Comparison of ENCODE assay signal across 8 mouse cellular contexts in genomic region chr2:153239860-153240480, GRCm38 (mm10). TPM values are rescaled to one million over a fixed set of nuclear protein-coding genes. Genes with fewer than 3 reads are reported as not detected.
DNase-seq lines count a peak whose midpoint lies in the region; ATAC-seq lines count a peak whose summit lies in the region.

No protein-coding gene starts in this region.

- peak overlapping the region; percentile 93 for H3K4me2 ChIP-seq in hindbrain, embryonic 16.5 days (ENCODE audit: low read length)
- peak overlapping the region; percentile 87 for H3K4me2 ChIP-seq in midbrain, embryonic 15.5 days

- peak overlapping the region; percentile 96 for H3K4me3 ChIP-seq in hindbrain, embryonic 16.5 days (ENCODE audit: low read length)
- peak overlapping the region; percentile 81 for H3K4me3 ChIP-seq in midbrain, embryonic 15.5 days

- peaks cover 8% of the 10 kb centered on the region; the same call in 1 of the 2 replicates for H3K36me3 ChIP-seq in hindbrain, embryonic 16.5 days (ENCODE audit: control insufficient read depth, insufficient read depth, low read length)
- peaks cover 9% of the 10 kb centered on the region for H3K36me3 ChIP-seq in midbrain, embryonic 15.5 days (replicated peaks)

- H3K9ac ChIP-seq in hindbrain, embryonic 16.5 days (ENCODE audit: low read depth, low read length): peak overlapping the region; percentile 97
- peak overlapping the region; percentile 89 for H3K9ac ChIP-seq in midbrain, embryonic 15.5 days

- H3K4me1 ChIP-seq in hindbrain, embryonic 16.5 days (ENCODE audit: control insufficient read depth, insufficient read depth, low read depth, low read length): peaks cover 30% of the 10 kb centered on the region
- H3K4me1 ChIP-seq in midbrain, embryonic 15.5 days: peaks cover 50% of the 10 kb centered on the region

- no peak overlapping the region; the same call in 1 of the 2 replicates for H3K27ac ChIP-seq in hindbrain, embryonic 16.5 days (ENCODE audit: low read depth, low read length)
- peak overlapping the region; percentile 81; the same call in 1 of the 2 replicates for H3K27ac ChIP-seq in midbrain, embryonic 15.5 days

- no peaks in the 10 kb centered on the region for H3K27me3 ChIP-seq in hindbrain, embryonic 16.5 days (replicated peaks; ENCODE audit: control insufficient read depth, insufficient read depth, low read length)
- no peaks in the 10 kb centered on the region for H3K27me3 ChIP-seq in midbrain, embryonic 15.5 days (replicated peaks)

- no peaks in the 10 kb centered on the region for H3K9me3 ChIP-seq in hindbrain, embryonic 16.5 days (ENCODE audit: control insufficient read depth, low read length)
- no peaks in the 10 kb centered on the region for H3K9me3 ChIP-seq in midbrain, embryonic 15.5 days

- 4% methylated on average over 18 of the region's 22 CpGs for WGBS in hindbrain, embryonic 16.5 days
- WGBS in midbrain, embryonic 15.5 days: 2% methylated on average over 20 of the region's 22 CpGs

- peak; percentile 50 for DNase-seq in ovary, postnatal 36 days (ENCODE audit: low spot score)
- DNase-seq in ovary, postnatal 10 days (ENCODE audit: low spot score): no peak
- DNase-seq in embryo, embryonic 10.5 days (ENCODE audit: low spot score): peak; percentile 60
- no peak for DNase-seq in cerebellum, postnatal 36 days
- no peak for DNase-seq in gastrocnemius, postnatal 4 days (ENCODE audit: low spot score in 2 of 2)

- ATAC-seq in hindbrain, embryonic 16.5 days: no peak
- no peak for ATAC-seq in midbrain, embryonic 15.5 days (replicated peaks)
- no peak for ATAC-seq in activated CD4-positive, CD25-positive, alpha-beta regulatory T cell, adult 4 months

RNA-seq across cellular contexts. Expression of gene Plagl2, which starts 1.3 kb away (rescaled TPM):
- polyA plus RNA-seq in hindbrain, embryonic 16.5 days (2015; fragmentation: Nextera tagmentation; extraction: Ambion mirVana): 4.2 and 5.9 TPM in 2 replicates
- 6.5 and 7.4 TPM in 2 replicates for polyA plus RNA-seq in midbrain, embryonic 15.5 days (2015; fragmentation: Nextera tagmentation; extraction: Ambion mirVana)
- total RNA-seq in gastrocnemius, postnatal 4 days (2021): 10 to 100 TPM; 13.4 to 13.6 TPM
- polyA plus RNA-seq in activated CD4-positive, CD25-positive, alpha-beta regulatory T cell, adult 4 months (2017; shearing (Covaris generic)): 10 to 100 TPM; 20.9 to 26.3 TPM

RNA-seq across cellular contexts. Expression of gene Pofut1, which starts 1.4 kb away (rescaled TPM):
- polyA plus RNA-seq in hindbrain, embryonic 16.5 days (2015; fragmentation: Nextera tagmentation; extraction: Ambion mirVana): 4.4 and 4.7 TPM in 2 replicates
- 5.2 and 6.2 TPM in 2 replicates for polyA plus RNA-seq in midbrain, embryonic 15.5 days (2015; fragmentation: Nextera tagmentation; extraction: Ambion mirVana)
- 10 to 100 TPM; 45.3 to 46.9 TPM for total RNA-seq in gastrocnemius, postnatal 4 days (2021)
- polyA plus RNA-seq in activated CD4-positive, CD25-positive, alpha-beta regulatory T cell, adult 4 months (2017; shearing (Covaris generic)): 1 to 10 TPM; 8.8 to 9.4 TPM

RNA-seq across cellular contexts. Expression of gene Tspyl3, which starts 14.7 kb away (rescaled TPM):
- 51.8 and 53.8 TPM in 2 replicates for polyA plus RNA-seq in hindbrain, embryonic 16.5 days (2015; fragmentation: Nextera tagmentation; extraction: Ambion mirVana)
- 49.2 and 49.7 TPM in 2 replicates for polyA plus RNA-seq in midbrain, embryonic 15.5 days (2015; fragmentation: Nextera tagmentation; extraction: Ambion mirVana)
- total RNA-seq in gastrocnemius, postnatal 4 days (2021): 1 to 10 TPM; 3.8 to 4.0 TPM
- 10 to 100 TPM; 25.3 to 25.6 TPM for polyA plus RNA-seq in activated CD4-positive, CD25-positive, alpha-beta regulatory T cell, adult 4 months (2017; shearing (Covaris generic))

RNA-seq across cellular contexts. Expression of gene Kif3b, which starts 51.2 kb away (rescaled TPM):
- polyA plus RNA-seq in hindbrain, embryonic 16.5 days (2015; fragmentation: Nextera tagmentation; extraction: Ambion mirVana): 23.9 and 25.5 TPM in 2 replicates
- polyA plus RNA-seq in midbrain, embryonic 15.5 days (2015; fragmentation: Nextera tagmentation; extraction: Ambion mirVana): 24.6 and 24.7 TPM in 2 replicates
- total RNA-seq in gastrocnemius, postnatal 4 days (2021): 1 to 10 TPM; 8.9 to 9.1 TPM
- 10 to 100 TPM in 1 of 2 experiments, 1 to 10 TPM in 1; 9.4 to 11.1 TPM for polyA plus RNA-seq in activated CD4-positive, CD25-positive, alpha-beta regulatory T cell, adult 4 months (2017; shearing (Covaris generic))

Comparison
In these comparisons a context has a peak if more than half of its experiments do, and no peak if none do; other contexts are left out.
1. DNase-seq: peak in ovary, postnatal 36 days (single experiment) and embryo, embryonic 10.5 days (single experiment); none in ovary, postnatal 10 days (single experiment), cerebellum, postnatal 36 days (0 of 2) and gastrocnemius, postnatal 4 days (0 of 2).